Mouse (Mus musculus) spleen, postnatal 4 days (tissue): ENCODE measurements around the gene Rbm28.
A peak's percentile ranks its signal among the peaks of the same experiment; 100 is the strongest.

Experiments used
- DNase-seq, 2 experiments: peaks; one replicate each; pipeline ENCODE4 v3.0.0; 2022; ENCODE audit warnings: low spot score in 2 of 2

The Rbm28 gene

DNA sequence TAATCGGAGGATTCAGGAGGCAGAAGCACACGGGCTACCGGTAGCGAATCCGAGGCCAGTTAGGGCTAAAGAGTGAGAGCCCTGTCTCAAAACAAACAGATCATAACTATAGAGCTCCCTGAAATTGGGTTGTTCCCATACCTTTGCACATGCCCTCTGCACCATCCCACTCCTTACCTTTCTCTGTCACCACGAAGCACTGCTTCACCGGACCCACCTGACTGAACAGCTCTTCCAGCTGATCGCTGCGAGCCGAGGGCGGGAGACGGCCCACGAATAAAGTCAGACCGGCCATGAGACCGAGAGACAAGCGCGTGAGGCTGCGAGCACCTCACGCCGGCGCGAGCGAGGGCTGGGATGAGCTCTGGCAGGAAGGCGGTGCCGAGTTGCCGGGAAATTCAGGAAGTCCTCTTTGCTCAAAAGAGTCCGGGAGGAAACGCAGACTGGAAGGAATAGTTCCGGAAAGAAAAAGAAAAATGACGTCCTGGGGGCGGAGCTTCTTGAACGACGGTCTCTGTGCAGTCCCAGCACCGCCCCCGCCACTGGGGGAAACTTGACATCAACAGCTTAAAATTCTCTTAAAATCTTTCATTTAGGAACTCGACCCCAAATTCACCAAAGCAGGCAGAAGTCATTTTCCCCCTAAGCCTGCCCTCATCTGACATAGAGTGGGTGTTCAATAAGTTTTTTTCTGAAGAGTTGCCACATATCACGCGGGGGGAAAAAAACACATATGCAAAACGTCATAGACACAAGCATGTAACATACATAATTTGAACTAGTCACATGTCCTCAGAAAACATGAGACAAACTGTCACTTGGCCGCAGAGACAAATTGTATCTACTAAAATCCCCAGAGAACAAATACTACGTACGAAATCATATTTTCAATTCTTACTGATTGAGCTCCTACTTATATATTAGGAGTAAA, at the start of gene Rbm28:
TSS of gene Rbm28 (minus strand) at position 693 of the 931 bp plus-strand sequence.
- peak; percentile 80 to 86 for DNase-seq

DNA sequence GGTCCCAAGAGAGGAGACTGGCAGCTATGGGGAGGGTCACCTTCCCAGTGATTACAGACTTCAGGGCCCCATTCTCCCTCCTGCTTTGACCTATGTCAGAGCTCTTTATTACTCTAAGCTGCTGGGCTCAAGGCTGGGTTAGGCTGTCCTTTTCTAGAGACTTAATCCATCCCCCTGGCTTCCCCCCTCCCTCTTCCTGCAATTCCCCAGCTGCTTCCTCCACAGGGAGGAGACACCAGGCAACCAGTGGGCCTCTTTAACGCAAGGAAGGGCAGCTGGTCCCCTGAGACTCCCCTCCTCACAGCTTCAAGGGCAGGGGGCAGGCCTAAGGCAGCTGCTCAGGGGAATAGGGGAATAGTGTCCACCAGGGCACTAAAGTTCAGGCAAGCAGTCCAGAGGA, 49.4 kb upstream of the Rbm28 start:
- no peak for DNase-seq

- DNase-seq = no peak
Observed at GRCm38 (mm10) chr6:29213436-29213835, 48.6 kb upstream of the Rbm28 start.

GRCm38 (mm10) chr6:29211806-29212492, 47.1 kb upstream of the Rbm28 start:
- DNase-seq = peak; percentile 77 to 86

DNA sequence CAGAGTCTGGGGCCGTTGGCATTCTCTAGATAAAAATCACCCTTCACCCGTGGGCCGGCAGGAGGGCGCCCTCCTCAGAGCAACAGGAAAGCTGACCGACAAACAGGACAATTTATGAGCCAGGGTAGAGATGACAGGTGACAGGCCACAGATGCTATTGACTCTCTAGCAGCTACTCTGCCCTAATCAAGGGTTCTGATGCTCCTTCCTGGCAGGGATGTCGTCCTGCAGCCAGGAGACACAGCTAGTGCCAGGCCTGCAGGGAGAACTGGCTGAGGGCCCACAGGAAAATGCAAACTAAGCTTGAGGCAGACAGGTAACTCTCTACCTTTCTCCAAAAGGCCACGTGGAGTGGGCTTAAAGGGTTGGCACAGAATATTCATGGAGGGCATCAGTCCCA, 46.3 kb upstream of the Rbm28 start:
- no peak for DNase-seq

- no peak for DNase-seq
Observed at GRCm38 (mm10) chr6:29210231-29210936, 45.6 kb upstream of the Rbm28 start.

DNA sequence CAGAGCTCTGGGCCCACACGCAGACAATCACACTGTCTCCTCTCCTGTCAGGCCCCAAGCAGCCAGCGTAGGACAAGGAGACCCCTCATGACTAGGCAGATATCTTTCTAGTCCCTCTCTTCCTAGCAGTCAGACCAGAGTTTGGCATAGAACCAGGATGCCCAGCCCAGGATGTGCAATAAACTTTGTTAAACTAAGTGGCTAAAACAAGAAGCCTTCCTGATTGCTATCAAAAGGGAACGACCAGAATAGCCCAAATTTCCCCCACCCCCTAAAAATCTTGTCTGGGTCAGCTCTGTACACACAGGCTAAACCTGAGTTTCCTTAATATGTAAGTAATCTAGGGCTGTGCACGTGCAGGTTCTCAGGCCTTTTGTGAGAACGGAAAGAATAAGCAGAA, 43.4 kb upstream of the Rbm28 start:
- no peak for DNase-seq

DNA sequence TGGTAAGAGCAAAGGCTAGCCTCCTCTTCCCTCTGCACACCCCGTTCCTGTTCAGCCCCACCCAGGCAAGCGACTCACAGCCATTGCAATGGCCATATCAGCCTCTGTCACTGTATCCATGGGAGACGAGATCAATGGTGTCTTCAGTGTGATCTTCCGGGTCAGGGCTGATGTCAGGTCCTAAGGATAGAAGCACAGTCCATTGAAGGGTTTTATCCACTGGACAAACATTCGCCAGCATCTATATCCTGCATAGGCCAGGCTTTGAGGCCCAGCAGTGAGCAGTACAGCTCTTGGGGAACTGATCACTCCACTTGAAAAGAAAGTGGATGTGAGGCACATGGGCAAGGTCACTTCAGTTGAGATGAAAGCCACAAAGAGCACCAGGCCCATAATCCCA, 42.2 kb upstream of the Rbm28 start:
- peak in 1 of 2 experiments; percentile 46 for DNase-seq

DNA sequence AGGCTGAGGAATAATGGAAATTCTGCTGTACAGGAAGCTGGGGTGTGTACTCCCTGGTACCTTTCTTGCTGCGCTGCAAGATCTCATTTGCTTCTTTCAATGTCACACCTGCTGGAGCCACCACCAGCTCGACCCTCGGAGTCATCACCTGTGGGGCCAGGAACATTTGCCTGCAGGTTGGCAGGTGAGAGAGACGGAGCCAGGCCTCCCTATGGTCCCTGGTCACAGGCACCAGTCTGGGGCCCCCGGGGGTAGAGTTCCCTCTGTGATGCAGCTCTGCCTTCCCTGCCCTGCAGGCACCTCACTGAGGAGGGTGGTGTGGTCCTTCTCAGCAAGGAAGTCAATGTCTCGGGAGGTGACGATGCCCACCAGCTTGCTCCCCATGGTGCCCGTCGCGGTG, 41.2 kb upstream of the Rbm28 start:
- DNase-seq = peak in 1 of 2 experiments; percentile 57

DNA sequence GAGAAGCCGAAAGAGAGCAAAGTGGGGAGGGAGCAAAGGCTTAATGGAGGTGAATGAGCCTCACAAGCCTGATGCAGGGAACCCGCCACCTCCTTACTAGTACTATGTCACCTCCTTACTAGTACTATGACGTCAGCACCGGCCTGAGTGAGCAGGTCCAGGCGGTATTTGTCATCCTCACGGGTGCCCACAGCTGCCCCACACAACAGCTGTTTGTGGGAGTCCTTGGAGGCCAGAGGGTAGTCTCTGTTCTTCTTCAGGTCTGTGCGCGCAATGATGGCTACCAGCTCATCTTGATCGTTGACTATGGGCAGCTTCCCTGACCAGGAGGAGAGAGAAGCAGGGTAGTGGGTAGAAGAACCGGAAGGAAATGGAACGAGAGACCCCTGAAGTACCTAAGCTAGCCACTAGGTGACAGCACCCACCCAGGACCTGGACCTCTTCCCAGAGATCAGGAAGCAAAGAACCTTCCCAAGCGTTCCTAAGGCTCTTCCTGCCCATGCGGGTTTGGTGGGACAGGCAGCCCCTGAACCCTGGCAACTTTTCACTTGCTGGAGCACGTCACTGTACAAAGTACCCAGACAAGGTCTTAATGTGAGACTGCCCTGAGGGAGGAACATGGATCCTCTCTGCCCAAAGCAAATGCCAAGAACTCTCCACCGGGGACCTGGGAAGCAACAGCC, 40.3 kb upstream of the Rbm28 start:
- peak in 1 of 2 experiments; percentile 69 for DNase-seq

GRCm38 (mm10) chr6:29203861-29204585, 39.2 kb upstream of the Rbm28 start:
- DNase-seq = peak in 1 of 2 experiments; percentile 50

GRCm38 (mm10) chr6:29203096-29203495, 38.3 kb upstream of the Rbm28 start:
- DNase-seq = peak in 1 of 2 experiments; percentile 55

- no peak for DNase-seq
Observed at GRCm38 (mm10) chr6:29201988-29202387, 37.2 kb upstream of the Rbm28 start.

DNA sequence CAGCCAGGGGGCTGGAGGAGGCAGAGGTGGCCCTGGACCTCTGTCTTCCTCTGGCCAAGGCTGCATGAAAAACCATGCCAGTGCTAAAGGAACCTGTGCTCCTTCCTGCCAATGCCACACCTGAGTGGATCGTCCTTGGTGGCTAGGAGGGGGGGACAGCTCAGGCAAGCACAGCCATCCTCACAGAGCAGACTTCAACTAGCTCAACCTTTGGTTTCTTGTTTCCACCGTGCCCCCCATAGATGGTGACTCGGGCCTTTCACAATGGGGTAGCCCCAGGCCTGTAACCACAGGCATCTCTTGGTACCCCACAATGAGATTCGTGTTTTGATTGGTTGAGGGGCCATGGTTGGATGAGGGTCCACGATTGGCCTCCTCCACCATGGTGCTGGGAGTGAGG, 36.5 kb upstream of the Rbm28 start:
- DNase-seq = peak in 1 of 2 experiments; percentile 51

DNA sequence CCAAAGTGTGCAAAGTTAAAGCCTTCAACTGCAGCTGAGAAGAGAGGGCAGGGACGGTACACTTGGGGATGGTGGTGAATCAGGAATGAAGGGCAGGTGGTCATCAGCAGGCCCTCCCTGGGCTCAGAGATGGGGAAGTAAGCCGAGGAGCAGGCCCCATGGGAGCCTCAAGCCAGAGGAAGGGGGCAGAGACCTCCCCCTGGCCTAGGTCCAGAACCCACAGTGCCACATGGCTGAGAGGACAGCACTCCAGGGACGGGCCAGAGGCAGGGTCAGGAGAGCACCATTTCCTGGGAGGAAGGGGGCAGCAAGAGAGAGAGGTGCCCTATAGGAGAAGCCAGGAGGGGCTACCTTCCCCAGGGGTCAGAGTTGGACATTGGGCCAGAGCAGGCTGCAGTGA, 35.7 kb upstream of the Rbm28 start:
- peak; percentile 10 to 62 for DNase-seq

DNA sequence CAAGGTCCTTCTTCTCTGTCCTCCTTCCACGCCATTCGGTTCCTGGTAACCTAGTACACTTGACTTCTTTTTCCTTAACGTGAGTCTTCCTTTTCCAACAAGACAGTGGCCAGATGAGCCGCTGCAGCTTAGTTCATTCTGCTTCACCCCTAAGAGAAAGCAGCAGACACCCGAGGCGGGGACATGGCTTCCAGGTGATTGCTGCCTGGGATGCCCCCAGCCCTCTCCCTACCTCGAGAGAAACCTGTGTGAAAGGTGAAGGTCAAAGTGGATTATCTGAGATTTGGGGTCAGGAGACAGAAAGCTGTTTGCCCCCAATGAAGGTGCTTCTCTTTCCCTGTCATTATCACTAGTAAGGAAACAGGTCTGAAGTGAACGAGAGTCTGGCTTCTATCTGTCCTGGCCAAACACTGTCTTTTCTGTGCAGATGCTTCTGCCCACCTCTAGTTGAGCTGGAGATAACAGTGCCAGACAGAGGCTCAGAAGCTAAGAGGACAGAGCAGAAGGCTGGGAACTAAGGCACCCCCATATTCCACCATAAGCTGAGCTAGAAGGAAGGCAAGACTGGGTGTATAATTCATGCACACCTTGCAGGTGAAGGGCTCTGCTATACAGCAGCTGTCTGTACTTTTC, 34.5 kb upstream of the Rbm28 start:
- peak; percentile 9 to 53 for DNase-seq

DNA sequence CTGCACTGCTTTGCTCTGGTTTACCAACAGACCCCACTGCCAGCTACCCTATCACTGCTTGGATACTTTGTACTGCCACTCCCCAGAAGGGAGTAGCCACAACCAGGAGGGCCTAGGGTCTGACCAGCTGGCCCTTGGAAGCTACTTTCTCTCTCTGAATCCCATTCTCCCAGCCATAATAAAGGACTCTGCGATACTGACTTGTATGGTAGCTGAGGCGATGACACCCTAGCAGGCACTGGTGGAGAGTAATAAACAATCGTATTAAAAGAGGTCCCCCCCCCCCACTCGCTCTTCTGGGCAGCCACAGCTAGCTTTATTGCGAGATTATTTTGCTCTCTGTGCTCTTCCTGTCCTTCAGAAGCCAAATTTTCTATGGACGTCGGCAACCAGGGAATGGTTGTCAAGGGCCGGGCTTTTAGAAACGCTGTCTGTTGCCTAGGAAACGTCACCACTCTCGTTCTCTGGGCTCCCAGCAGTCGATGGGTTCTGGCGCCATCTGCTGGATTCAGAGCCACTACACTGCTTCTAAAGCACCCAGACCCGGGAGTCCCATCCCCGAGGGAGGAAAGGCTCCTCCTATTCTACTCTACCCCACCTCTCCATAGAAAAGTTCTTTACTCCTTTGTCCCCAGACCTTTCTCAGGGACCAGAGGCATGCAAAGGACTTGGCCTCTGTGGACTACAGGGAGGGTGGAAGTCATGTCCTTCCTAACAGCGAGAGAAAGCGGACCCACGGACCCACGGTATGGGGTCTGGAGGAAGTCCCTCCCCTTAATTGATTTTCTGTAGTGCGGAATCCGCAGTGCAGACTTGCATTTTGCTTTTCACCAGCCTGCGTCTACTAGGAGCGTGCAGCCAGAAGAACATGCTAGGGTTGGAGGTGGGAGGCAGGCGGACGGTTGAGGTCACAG, 33.8 kb upstream of the Rbm28 start:
- peak; percentile 73 to 89 for DNase-seq

DNA sequence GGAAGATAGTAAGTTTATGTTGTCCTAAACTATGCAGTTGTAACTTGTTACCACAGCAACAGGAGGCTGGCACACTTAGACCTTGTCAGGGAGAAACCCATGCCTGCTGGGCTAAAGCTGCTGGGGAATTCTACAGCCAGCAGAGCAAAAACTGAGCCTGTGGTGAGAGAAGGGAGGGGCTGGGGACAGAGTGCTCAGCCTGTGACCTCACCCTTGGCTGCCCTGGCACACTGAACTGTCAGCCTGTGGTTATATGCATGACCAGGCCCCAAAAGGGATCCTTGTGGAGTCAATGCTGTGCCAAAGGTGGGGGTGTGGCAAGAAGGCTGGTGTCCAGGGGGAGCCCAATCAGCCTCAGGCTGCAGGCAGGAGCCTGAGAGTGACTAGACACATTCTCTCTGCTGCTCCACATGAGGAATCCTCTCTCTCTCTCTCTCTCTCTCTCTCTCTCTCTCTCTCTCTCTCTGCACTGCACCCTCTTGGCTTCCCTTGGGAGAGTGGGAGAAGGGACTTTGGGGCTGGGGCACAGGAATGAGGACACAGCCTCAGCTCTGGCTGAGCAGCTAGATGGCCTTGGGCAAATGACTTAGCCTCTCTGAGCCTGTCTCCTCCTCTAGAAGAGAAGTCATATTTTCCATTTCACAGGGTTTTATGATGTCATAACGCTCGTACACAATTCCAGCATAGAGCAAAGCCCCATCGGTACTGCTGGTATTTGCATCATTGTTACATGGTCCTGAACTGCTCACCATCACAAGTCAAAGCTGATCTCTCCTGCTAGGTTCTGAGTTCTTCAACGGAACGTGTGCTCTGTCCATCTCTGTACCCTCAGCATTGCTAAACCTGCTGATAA, 31.3 kb upstream of the Rbm28 start:
- DNase-seq = peak; percentile 10 to 51
